In genomic region chr17:8838252-8838651, GRCm38 (mm10) we compare ENCODE assay signal across 22 mouse cellular contexts.
DNase-seq lines count a peak whose midpoint lies in the region; ATAC-seq and TF ChIP-seq lines count a peak whose summit lies in the region.
"Had no signal": no experiment of that assay in that cellular context is flagged by ENCODE, and none has a peak within 500 bp of the region (broad histone marks: within the 10 kb centered on the region; RNA-seq: fewer than 3 reads in every experiment).

No protein-coding gene starts in this region.

- TF ChIP-seq POLR2A in CH12.LX (IDR thresholded peaks at IDR 0.05; ENCODE audit: low read depth, low read length) = no peak

- in situ Hi-C loops in CH12.LX (cut with MboI; ENCODE audit: low pct_ligation_motif_present, low pct_unique_long_range_greater_than_20kb, low sequenced_read_pairs) = no loop called here

- dilution Hi-C loops in CH12.LX (cut with MboI; ENCODE audit: extremely low pct_ligation_motif_present, extremely low pct_unique_long_range_greater_than_20kb, low sequenced_read_pairs) = no loop called here

- H3K4me1 ChIP-seq in liver, embryonic 11.5 days (replicated peaks; ENCODE audit: control insufficient read depth, insufficient read depth, low read length) = no peaks in the 10 kb centered on the region; the same call in 1 of the 2 replicates
- peaks cover 11 to 50% of the 10 kb centered on the region in 2 experiments for H3K4me1 ChIP-seq in CH12.LX (ENCODE audit: control insufficient read depth in 1 of 2, insufficient read depth in 2 of 2)
- H3K4me1 ChIP-seq in midbrain, embryonic 16.5 days (ENCODE audit: control insufficient read depth, insufficient read depth, low read length) = peaks cover 28% of the 10 kb centered on the region

- WGBS in liver, embryonic 11.5 days = 42% methylated on average over 8 of the region's 8 CpGs
- 49% methylated on average over 8 of the region's 8 CpGs for WGBS in midbrain, embryonic 16.5 days

- no peak overlapping the region for H3K9ac ChIP-seq in liver, embryonic 11.5 days (ENCODE audit: low read depth, low read length)
- no peak overlapping the region for H3K9ac ChIP-seq in CH12.LX (ENCODE audit: insufficient read depth, low read depth)
- H3K9ac ChIP-seq in midbrain, embryonic 16.5 days (ENCODE audit: low read depth, low read length) = no peak overlapping the region
- H3K9ac ChIP-seq: forebrain, embryonic 13.5 days; hindbrain, embryonic 13.5 days; limb, embryonic 12.5 days; liver, embryonic 14.5 days; neural tube, embryonic 12.5 days had no signal

- H3K4me2 ChIP-seq in liver, embryonic 11.5 days = no peak overlapping the region
- H3K4me2 ChIP-seq in CH12.LX (ENCODE audit: insufficient read depth, low read depth, poor library complexity, severe bottlenecking) = no peak overlapping the region
- no peak overlapping the region for H3K4me2 ChIP-seq in midbrain, embryonic 16.5 days (ENCODE audit: low read length)
- H3K4me2 ChIP-seq: forebrain, embryonic 13.5 days; heart, embryonic 11.5 days; hindbrain, embryonic 13.5 days; limb, embryonic 12.5 days; midbrain, embryonic 11.5 days; neural tube, embryonic 12.5 days had no signal

- H3K4me3 ChIP-seq in liver, embryonic 11.5 days (ENCODE audit: low read depth, low read length) = no peak overlapping the region
- no peak overlapping the region for H3K4me3 ChIP-seq in CH12.LX (replicated peaks in 1 of 3; ENCODE audit: low read depth in 2 of 3, low read length in 2 of 3, poor library complexity in 1 of 3)
- H3K4me3 ChIP-seq in midbrain, embryonic 16.5 days (ENCODE audit: low read depth, low read length) = no peak overlapping the region
- H3K4me3 ChIP-seq: forebrain, embryonic 13.5 days; hindbrain, embryonic 13.5 days; limb, embryonic 12.5 days; neural tube, embryonic 12.5 days had no signal

- no peak for TF ChIP-seq EP300 in CH12.LX (IDR thresholded peaks at IDR 0.05; ENCODE audit: low read length)

- H3K79me2 ChIP-seq in CH12.LX (replicated peaks; ENCODE audit: control insufficient read depth, extremely low read depth, insufficient read depth, poor library complexity, severe bottlenecking) = no peaks in the 10 kb centered on the region

- H3K9me3 ChIP-seq in liver, embryonic 11.5 days (ENCODE audit: control insufficient read depth, low read length) = no peaks in the 10 kb centered on the region
- no peaks in the 10 kb centered on the region for H3K9me3 ChIP-seq in CH12.LX (replicated peaks; ENCODE audit: low read length)
- H3K9me3 ChIP-seq in midbrain, embryonic 16.5 days (replicated peaks; ENCODE audit: control insufficient read depth, low read length, poor library complexity, severe bottlenecking) = no peaks in the 10 kb centered on the region
- H3K9me3 ChIP-seq: forebrain, embryonic 13.5 days; hindbrain, embryonic 13.5 days; limb, embryonic 12.5 days; neural tube, embryonic 12.5 days had no signal

- H3K36me3 ChIP-seq in liver, embryonic 11.5 days (ENCODE audit: control insufficient read depth, insufficient read depth, low read length) = no peaks in the 10 kb centered on the region
- H3K36me3 ChIP-seq in CH12.LX (replicated peaks in 1 of 2; ENCODE audit: control insufficient read depth in 1 of 2, insufficient read depth in 1 of 2, low read length in 1 of 2) = no peaks in the 10 kb centered on the region
- no peaks in the 10 kb centered on the region for H3K36me3 ChIP-seq in midbrain, embryonic 16.5 days (ENCODE audit: control insufficient read depth, insufficient read depth, low read length)
- H3K36me3 ChIP-seq: hindbrain, embryonic 13.5 days; limb, embryonic 12.5 days; neural tube, embryonic 12.5 days had no signal

- peak; percentile 90 for DNase-seq in heart, adult 11 months
- DNase-seq in heart, adult 8-10 months (ENCODE audit: low spot score) = no peak
- DNase-seq in liver = peak; percentile 12
- DNase-seq in liver, embryonic 11.5 days (ENCODE audit: low spot score) = no peak
- peak; percentile 16 for DNase-seq in CH12.LX (ENCODE audit: extremely low read depth)
- no peak for DNase-seq in urinary bladder, adult 2 months (ENCODE audit: low spot score)
- DNase-seq: cerebellum, adult 18-20 months; cerebellum, postnatal 36 days; gastrocnemius, postnatal 25 days; heart, postnatal 14 days; right cerebral cortex, postnatal 4 days had no signal

- no peaks in the 10 kb centered on the region for H3K27me3 ChIP-seq in liver, embryonic 11.5 days (replicated peaks; ENCODE audit: control insufficient read depth, insufficient read depth, low read length)
- no peaks in the 10 kb centered on the region for H3K27me3 ChIP-seq in CH12.LX (replicated peaks)
- no peaks in the 10 kb centered on the region for H3K27me3 ChIP-seq in midbrain, embryonic 16.5 days (ENCODE audit: control insufficient read depth, insufficient read depth, low read depth, low read length)
- H3K27me3 ChIP-seq: forebrain, embryonic 13.5 days; hindbrain, embryonic 13.5 days; limb, embryonic 12.5 days; neural tube, embryonic 12.5 days had no signal

- ATAC-seq in liver, embryonic 11.5 days (replicated peaks; ENCODE audit: low FRiP score) = no peak
- ATAC-seq in hematopoietic stem cell, adult 5-6 weeks (replicated peaks in 1 of 2; ENCODE audit: insufficient read depth in 1 of 2, low FRiP score in 2 of 2, low TSS enrichment in 1 of 2, low read depth in 1 of 2, poor library complexity in 2 of 2, severe bottlenecking in 2 of 2) = peak; percentile 80 to 81
- no peak for ATAC-seq in midbrain, embryonic 16.5 days
- ATAC-seq: forebrain, embryonic 13.5 days; inflammation-experienced regulatory T-cells, adult 6 months had no signal

- no peak overlapping the region for H3K27ac ChIP-seq in liver, embryonic 11.5 days (ENCODE audit: low read depth, low read length)
- no peak overlapping the region for H3K27ac ChIP-seq in CH12.LX (ENCODE audit: insufficient read depth, low read depth)
- H3K27ac ChIP-seq in midbrain, embryonic 16.5 days (ENCODE audit: low read length) = no peak overlapping the region
- H3K27ac ChIP-seq: forebrain, embryonic 13.5 days; hindbrain, embryonic 13.5 days; limb, embryonic 12.5 days; liver, embryonic 14.5 days; neural tube, embryonic 12.5 days; stomach, postnatal 0 days had no signal

- no peak for TF ChIP-seq RAD21 in CH12.LX (IDR thresholded peaks at IDR 0.05; ENCODE audit: low read depth, low read length)

- TF ChIP-seq CTCF in CH12.LX (conservative IDR thresholded peaks at IDR 0.05 in 1 of 2, IDR thresholded peaks at IDR 0.05 in 1 of 2; ENCODE audit: low read depth in 2 of 2, low read length in 2 of 2) = no peak

TF ChIP-seq in CH12.LX, 34 proteins besides CTCF, POLR2A, EP300 and RAD21:
- TF ChIP-seq MYC (IDR thresholded peaks at IDR 0.05; ENCODE audit: low read depth, low read length) (no peak), JUN (IDR thresholded peaks at IDR 0.05; ENCODE audit: insufficient read depth, low read depth, low read length) (no peak), ELF1 (IDR thresholded peaks at IDR 0.05; ENCODE audit: low read depth, low read length) (no peak), ZKSCAN1 (IDR thresholded peaks at IDR 0.05; ENCODE audit: borderline replicate concordance, low read depth, low read length) (no peak), PAX5 (IDR thresholded peaks at IDR 0.05; ENCODE audit: low read length) (no peak), KAT2A (IDR thresholded peaks at IDR 0.05; ENCODE audit: insufficient replicate concordance, low read length) (no peak), UBTF (IDR thresholded peaks at IDR 0.05; ENCODE audit: low read depth, low read length) (no peak), GABPA (IDR thresholded peaks at IDR 0.05; ENCODE audit: insufficient replicate concordance, low read depth, low read length) (no peak), MEF2A (IDR thresholded peaks at IDR 0.05; ENCODE audit: borderline replicate concordance, low read depth, low read length) (no peak), MAFK (IDR thresholded peaks at IDR 0.05; ENCODE audit: insufficient replicate concordance, low read length) (no peak)

Comparison
In these comparisons a context has a peak if more than half of its experiments do, and no peak if none do; other contexts are left out.
1. DNase-seq: peak in heart, adult 11 months (single experiment), liver (single experiment) and CH12.LX (single experiment); none in heart, adult 8-10 months (single experiment), liver, embryonic 11.5 days (single experiment) and urinary bladder, adult 2 months (single experiment).
2. ATAC-seq: peak in hematopoietic stem cell, adult 5-6 weeks (2 of 2); none in liver, embryonic 11.5 days (single experiment) and midbrain, embryonic 16.5 days (single experiment).